Mouse (Mus musculus): ENCODE results near the gene Klhl2. TPM values are rescaled to one million over a fixed set of nuclear protein-coding genes. Genes with fewer than 3 reads are reported as not detected.

Gene Klhl2
- polyA plus RNA-seq, 1 experiment from 2014 or later, result 20.7 TPM

DNA sequence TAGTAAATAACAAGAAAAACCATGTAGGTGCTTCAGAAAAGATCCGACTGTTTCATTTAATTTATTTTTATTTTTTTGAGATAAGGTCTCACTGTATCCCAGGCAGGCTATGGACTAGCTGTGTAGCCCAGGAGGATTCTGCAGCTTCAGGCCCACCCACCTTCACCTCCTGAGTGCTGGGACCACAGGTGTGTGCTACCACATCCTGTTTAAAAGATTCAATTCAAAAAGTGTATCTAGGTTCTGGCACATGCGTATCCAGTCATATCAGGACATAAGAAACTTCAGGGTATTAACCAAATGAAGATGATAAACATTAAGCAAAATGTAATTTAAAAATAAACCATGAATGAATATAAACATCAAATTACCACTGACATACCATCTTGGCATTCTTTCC lies 126.6 kb downstream of the Klhl2 start:
- Histone ChIP-seq H3K27me3 (no peaks in the 10 kb centered on the region), H3K4me1 (replicated peaks) (peaks cover 25% of the 10 kb centered on the region), H3K9me3 (no peaks in the 10 kb centered on the region), H3K9ac (replicated peaks) (no peak overlapping the region), H3K4me2 (replicated peaks) (no peak overlapping the region), H3K27ac (no peak overlapping the region), H3K4me3 (replicated peaks) (no peak overlapping the region), H3K36me3 (peaks cover 77% of the 10 kb centered on the region)
- no peak for ATAC-seq
- WGBS, result 90% methylated on average over 2 of the region's 2 CpGs

DNA sequence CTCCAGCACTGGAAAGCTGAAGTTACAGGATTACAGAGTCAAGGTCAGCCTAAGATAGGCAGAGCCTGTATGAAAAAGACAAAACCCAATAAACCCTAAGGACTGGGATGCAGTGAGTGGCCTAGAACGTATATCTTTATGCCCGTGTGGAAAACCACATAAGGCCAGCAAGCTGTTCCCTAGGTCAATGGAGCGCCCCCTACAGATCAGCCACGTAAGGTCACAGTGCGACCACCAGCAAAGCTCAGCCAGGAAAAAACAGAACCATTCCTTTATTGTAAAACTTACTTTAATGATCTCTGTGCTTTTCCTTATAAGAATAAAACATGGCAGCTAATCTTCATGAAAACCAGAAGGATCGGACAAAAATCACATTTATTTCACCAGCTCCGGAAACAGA lies 131.9 kb downstream of the Klhl2 start:
- no peak for ATAC-seq

DNA sequence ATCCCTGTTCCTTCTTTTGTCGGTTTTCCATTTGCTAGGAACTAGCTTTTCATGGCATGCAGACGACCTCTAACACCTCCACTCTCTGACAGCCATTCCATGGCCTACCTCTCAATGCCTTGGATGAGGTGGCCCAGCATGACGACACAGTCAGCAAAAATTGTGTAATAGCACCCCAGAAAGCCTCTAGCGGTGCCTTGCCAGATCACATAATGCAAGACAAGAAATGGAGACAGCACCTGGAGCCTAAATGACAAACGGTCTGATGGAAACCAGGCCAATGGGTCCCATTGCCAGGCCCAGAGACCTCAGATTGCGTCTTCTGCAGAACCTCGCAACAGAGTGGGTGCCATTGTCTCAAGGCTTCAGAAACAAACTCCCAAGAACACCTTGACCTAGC lies 137.3 kb downstream of the Klhl2 start:
- H3K4me1 ChIP-seq (replicated peaks), result no peaks in the 10 kb centered on the region
- no peak overlapping the region for H3K4me3 ChIP-seq (replicated peaks)
- H3K4me2 ChIP-seq (replicated peaks), result no peak overlapping the region
- H3K9me3 ChIP-seq, result no peaks in the 10 kb centered on the region
- peaks cover 22% of the 10 kb centered on the region for H3K36me3 ChIP-seq
- 88% methylated on average over 7 of the region's 7 CpGs for WGBS
- H3K9ac ChIP-seq (replicated peaks), result no peak overlapping the region
- no peaks in the 10 kb centered on the region for H3K27me3 ChIP-seq
- H3K27ac ChIP-seq, result no peak overlapping the region
- ATAC-seq, result no peak

More for the DNA sequence above, 131.9 kb downstream of the Klhl2 start:
- Histone ChIP-seq H3K4me3 (replicated peaks) (no peak overlapping the region), H3K4me2 (replicated peaks) (no peak overlapping the region), H3K27me3 (no peaks in the 10 kb centered on the region), H3K9me3 (no peaks in the 10 kb centered on the region), H3K27ac (no peak overlapping the region), H3K36me3 (peaks cover 68% of the 10 kb centered on the region), H3K4me1 (replicated peaks) (no peaks in the 10 kb centered on the region), H3K9ac (replicated peaks) (no peak overlapping the region)
- 85% methylated on average over 7 of the region's 7 CpGs for WGBS

DNA sequence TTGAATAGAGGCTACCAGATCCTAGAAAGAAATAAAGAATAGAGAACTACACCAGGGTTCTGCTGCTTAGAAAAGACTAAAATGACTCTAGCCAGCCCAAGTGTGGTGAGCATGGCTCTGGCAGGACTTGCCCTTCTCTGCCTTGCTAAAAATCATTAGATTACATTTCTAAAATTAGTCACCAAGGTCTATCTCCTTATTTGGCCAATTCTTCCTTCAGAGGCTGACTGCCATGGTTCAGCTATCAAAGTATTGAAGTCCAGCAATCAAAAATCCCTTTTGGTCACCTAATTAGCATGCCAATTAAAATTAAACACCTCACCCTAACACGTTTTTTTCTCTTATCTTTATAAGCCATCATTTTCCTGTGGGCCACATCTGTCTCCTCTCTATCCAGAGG lies 138.3 kb downstream of the Klhl2 start:
- H3K4me1 ChIP-seq (replicated peaks), result no peaks in the 10 kb centered on the region
- H3K4me2 ChIP-seq (replicated peaks), result no peak overlapping the region
- no peak overlapping the region for H3K9ac ChIP-seq (replicated peaks)
- H3K36me3 ChIP-seq, result peaks cover 12% of the 10 kb centered on the region
- WGBS, result 39% methylated on average over 1 of the region's 1 CpGs
- no peak for ATAC-seq
- no peak overlapping the region for H3K4me3 ChIP-seq (replicated peaks)
- H3K9me3 ChIP-seq, result peaks cover 4% of the 10 kb centered on the region; the same call in 1 of the 2 replicates
- H3K27ac ChIP-seq, result no peak overlapping the region
- no peaks in the 10 kb centered on the region for H3K27me3 ChIP-seq

DNA sequence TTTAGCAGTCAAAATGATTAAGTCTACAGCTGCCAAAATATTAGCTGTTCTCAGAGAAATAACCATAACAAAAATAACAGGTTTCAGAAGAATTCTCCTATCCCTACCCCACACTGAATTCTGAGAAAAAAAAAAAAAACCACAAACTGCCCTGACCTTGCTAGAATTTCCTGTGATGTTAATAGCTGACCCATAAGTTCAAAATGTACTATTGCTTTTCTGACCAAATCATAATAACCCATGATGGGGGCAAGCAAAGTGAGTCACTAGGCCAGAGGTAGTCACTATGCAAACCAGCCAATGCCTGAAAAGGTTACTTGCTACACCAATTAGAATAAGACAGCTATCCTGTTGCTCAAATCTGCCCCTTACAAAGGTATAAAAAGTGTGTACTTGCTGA lies 142.3 kb downstream of the Klhl2 start:
- no peaks in the 10 kb centered on the region for H3K4me1 ChIP-seq (replicated peaks)
- H3K4me3 ChIP-seq (replicated peaks), result no peak overlapping the region
- H3K27ac ChIP-seq, result no peak overlapping the region
- H3K36me3 ChIP-seq, result no peaks in the 10 kb centered on the region
- H3K9ac ChIP-seq (replicated peaks), result no peak overlapping the region
- H3K9me3 ChIP-seq, result peaks cover 4% of the 10 kb centered on the region; the same call in 1 of the 2 replicates
- H3K27me3 ChIP-seq, result no peaks in the 10 kb centered on the region
- ATAC-seq, result no peak
- no peak overlapping the region for H3K4me2 ChIP-seq (replicated peaks)

DNA sequence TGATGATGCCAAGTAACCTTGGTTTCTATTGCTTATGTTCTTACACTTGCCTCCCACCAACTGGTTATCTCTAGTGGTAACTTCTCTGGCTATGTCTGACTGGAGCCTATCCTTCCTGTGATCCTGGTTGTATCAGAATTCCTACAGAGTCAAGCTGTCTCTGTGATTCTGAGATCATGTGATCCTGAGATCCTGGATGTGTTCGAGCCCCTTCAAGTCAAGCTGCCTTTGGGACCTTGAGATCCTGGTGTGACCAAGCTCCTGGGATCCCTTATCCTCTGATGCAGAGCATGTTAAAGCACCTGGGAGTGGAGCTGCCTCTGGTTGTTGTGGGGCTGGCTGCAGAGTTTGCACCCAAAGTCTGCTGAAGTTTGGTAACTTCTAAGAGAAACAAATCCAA lies 146.6 kb downstream of the Klhl2 start:
- Histone ChIP-seq H3K9ac (replicated peaks) (no peak overlapping the region), H3K27me3 (no peaks in the 10 kb centered on the region), H3K36me3 (no peaks in the 10 kb centered on the region), H3K9me3 (peaks cover 4% of the 10 kb centered on the region; the same call in 1 of the 2 replicates), H3K4me1 (replicated peaks) (no peaks in the 10 kb centered on the region), H3K4me2 (replicated peaks) (no peak overlapping the region), H3K4me3 (replicated peaks) (no peak overlapping the region), H3K27ac (no peak overlapping the region)
- 90% methylated on average over 1 of the region's 1 CpGs for WGBS
- ATAC-seq, result no peak

DNA sequence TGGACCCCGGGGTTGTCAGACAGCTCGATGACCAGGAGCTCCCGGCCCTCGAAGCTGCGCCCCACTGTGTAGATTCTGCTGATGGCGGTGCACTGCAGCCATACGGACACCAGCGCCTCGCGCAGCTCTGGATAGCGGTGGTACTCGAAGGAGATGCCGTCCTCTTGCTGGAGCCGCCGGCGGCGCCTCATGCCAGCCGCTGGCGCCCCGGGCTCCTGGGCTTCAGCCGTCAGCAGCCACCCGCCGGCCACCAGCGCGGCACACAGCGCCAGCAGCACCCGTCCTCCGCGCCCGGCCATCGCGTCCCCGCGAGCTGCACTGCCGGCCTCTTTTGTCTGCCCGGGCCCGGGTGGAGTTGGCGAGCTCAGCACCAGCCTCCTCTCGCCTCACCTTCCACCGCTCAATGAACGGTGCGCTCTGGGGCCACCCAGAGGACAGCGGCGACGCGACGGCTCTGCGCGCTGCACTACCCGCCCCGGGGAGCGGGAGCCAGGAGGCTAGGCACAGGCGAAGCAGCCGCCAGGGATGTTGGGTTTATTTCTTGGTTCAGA lies 157.1 kb downstream of the Klhl2 start, which contains the start of gene Cpe:
TSS of gene Cpe (minus strand) at position 404 of the 551 bp plus-strand sequence.
- Histone ChIP-seq H3K9me3 (no peaks in the 10 kb centered on the region), H3K36me3 (no peaks in the 10 kb centered on the region), H3K27ac (peak within 1 kb of the TSS; percentile 100), H3K27me3 (no peaks in the 10 kb centered on the region), H3K9ac (replicated peaks) (peak within 1 kb of the TSS; percentile 99), H3K4me1 (replicated peaks) (peaks cover 38% of the 10 kb centered on the region), H3K4me2 (replicated peaks) (peak within 1 kb of the TSS; percentile 67), H3K4me3 (replicated peaks) (peak within 1 kb of the TSS; percentile 84)
- ATAC-seq, result peak; percentile 99
- WGBS, result under 1% methylated on average over 53 of the region's 54 CpGs

DNA sequence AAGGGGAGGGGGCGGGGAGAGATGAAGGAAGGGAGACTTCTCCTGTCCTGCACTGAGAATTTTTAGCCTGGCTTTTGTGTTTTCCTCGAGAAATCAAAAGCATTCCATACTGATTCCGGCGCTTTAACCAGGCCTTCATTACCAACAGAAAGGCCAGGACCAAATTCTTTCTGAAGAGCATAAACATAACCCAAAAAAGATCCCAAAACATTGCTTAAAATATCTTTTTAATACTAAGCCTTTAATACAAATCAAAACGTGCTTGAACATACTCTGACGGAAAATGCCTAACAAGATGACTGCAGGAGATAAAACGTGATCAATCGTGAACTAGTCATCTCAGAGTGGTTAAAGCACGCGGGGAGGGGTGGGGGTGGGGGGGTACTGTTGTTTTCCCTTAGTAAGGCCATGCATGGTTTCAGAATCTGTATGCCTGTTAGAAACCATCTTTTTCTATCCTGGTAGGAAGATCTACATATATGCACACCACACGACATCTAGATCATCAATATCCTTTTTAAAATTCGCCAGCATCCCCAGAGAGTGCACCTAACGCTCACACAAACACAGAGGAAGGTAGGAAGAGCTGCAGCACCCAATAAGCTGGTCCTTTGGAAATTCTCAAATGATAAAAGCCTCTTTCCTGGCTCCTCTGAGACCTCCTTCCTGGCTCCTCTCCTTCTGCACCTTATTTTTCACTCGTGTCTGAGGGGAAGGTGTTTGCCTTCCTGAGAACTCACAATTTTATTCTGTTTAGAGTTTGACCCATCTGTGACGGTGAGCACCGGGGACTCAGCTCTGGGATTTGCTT lies 158.0 kb downstream of the Klhl2 start:
- H3K4me3 ChIP-seq (replicated peaks), result peak overlapping the region; percentile 84
- H3K36me3 ChIP-seq, result no peaks in the 10 kb centered on the region
- 3% methylated on average over 16 of the region's 16 CpGs for WGBS
- peak overlapping the region; percentile 99 for H3K9ac ChIP-seq (replicated peaks)
- no peaks in the 10 kb centered on the region for H3K27me3 ChIP-seq
- H3K9me3 ChIP-seq, result no peaks in the 10 kb centered on the region
- no peak; the same call in 1 of the 2 replicates for ATAC-seq
- peak overlapping the region; percentile 67 for H3K4me2 ChIP-seq (replicated peaks)
- peaks cover 43% of the 10 kb centered on the region for H3K4me1 ChIP-seq (replicated peaks)
- peak overlapping the region; percentile 100 for H3K27ac ChIP-seq

DNA sequence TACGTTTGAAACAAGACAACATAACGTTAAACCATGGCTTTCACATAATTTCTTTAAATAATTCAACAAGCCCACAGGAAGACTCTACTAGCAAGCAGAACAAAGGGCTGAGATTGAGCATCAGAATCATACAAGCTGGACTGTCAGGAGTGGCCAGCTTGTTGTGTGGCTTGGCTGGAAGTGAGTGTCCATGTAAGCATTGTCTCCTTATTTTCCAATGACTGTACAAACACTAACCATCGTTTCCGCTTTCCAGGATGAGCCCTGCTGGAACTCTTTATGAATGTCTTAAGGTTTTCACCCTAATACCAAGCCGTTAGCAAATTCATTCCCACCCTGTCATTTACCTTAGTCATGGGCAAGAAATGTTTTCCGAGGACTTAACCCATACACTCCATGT lies 159.0 kb downstream of the Klhl2 start:
- peak overlapping the region; percentile 99 for H3K9ac ChIP-seq (replicated peaks)
- ATAC-seq, result no peak
- H3K4me3 ChIP-seq (replicated peaks), result peak overlapping the region; percentile 84
- peaks cover 43% of the 10 kb centered on the region for H3K4me1 ChIP-seq (replicated peaks)
- H3K27ac ChIP-seq, result peak overlapping the region; percentile 35
- H3K9me3 ChIP-seq, result no peaks in the 10 kb centered on the region
- H3K36me3 ChIP-seq, result no peaks in the 10 kb centered on the region
- no peaks in the 10 kb centered on the region for H3K27me3 ChIP-seq
- WGBS, result 57% methylated on average over 6 of the region's 6 CpGs
- peak overlapping the region; percentile 67 for H3K4me2 ChIP-seq (replicated peaks)

DNA sequence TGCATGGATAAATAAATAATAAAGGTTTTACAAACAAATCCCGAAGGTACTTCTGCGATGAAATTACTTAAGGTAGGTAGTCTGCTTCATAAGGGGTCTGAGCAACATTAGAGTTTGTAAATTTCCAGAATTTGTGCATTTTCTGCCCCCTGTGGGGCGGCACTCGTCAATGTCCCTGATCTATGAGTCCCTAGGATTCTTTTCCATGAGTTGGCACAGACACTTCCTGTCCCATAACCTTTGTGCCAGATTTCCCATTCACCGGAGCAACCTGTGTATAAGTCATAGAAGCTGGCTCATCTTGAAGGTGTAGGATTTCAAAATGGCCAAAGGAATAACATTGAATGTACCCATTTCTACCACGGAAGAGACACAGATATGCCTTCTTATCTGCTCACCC lies 159.5 kb downstream of the Klhl2 start:
- Histone ChIP-seq H3K36me3 (no peaks in the 10 kb centered on the region), H3K4me2 (replicated peaks) (peak overlapping the region; percentile 67), H3K27ac (no peak overlapping the region), H3K27me3 (no peaks in the 10 kb centered on the region), H3K4me1 (replicated peaks) (peaks cover 43% of the 10 kb centered on the region), H3K9me3 (no peaks in the 10 kb centered on the region), H3K4me3 (replicated peaks) (peak overlapping the region; percentile 84), H3K9ac (replicated peaks) (peak overlapping the region; percentile 5; the same call in 1 of the 2 replicates)
- ATAC-seq, result no peak
- 72% methylated on average over 6 of the region's 6 CpGs for WGBS

Measured in midbrain, embryonic 13.5 days (tissue).